Mouse (Mus musculus): ENCODE data around the gene Efnb3. TPM values are rescaled to one million over a fixed set of nuclear protein-coding genes. Genes with fewer than 3 reads are reported as not detected.

Efnb3 gene
- total and polyA plus RNA-seq, 3 experiments: 0.23 to 0.72 TPM; not detected in 1

DNA sequence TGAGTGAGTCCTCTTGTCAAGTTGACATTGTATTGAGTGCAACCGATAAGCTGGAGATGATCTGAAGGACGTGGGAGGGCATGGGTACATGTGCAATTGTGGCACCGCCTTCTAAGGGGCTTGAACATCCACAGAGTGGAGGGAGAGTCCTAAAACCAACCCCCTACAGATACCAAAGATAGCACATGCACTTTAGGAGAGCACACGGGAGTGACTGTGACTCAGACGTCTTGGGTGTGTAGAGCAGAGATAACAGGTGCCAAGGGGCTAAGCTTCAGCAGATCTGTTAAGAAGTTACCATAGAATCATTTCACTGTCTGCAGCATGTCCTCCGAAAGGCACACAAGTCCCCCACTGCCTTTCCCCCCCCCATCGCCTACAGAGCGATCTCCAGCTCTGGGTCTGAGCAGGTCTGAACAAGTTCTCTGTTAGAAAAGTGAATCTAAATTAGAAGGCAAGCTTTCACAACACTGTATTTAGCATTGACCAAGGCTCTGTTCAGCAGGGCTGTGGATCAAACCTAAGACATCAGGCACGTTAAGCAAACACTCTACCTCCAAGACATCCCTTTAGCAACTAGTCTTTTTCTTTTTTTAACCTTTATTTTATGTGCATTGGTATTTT is 38.4 kb downstream of the Efnb3 start:
- Histone ChIP-seq H3K9ac (ENCODE audit: control insufficient read depth, low read depth, low read length, poor library complexity, severe bottlenecking) (no peak overlapping the region), H3K36me3 (ENCODE audit: control insufficient read depth in 1 of 2, insufficient read depth in 2 of 2, low read length in 2 of 2) (no peaks in the 10 kb centered on the region), H3K4me1 (ENCODE audit: control insufficient read depth in 1 of 2, insufficient read depth in 2 of 2, low read length in 2 of 2) (peaks cover 0 to 5% of the 10 kb centered on the region in 2 experiments; a peak in 1 of 4 replicates), H3K9me3 (replicated peaks; ENCODE audit: insufficient read depth, low read length) (no peaks in the 10 kb centered on the region), H3K79me2 (ENCODE audit: control insufficient read depth, insufficient read depth, low read length, poor library complexity) (no peaks in the 10 kb centered on the region), H3K27me3 (ENCODE audit: control insufficient read depth in 1 of 2, insufficient read depth in 2 of 2, low read length in 2 of 2) (peaks cover 3 to 16% of the 10 kb centered on the region in 2 experiments), H3K27ac (ENCODE audit: control insufficient read depth, low read depth, low read length) (no peak overlapping the region), H3K4me3 (ENCODE audit: control insufficient read depth in 1 of 2, insufficient read depth in 1 of 2, low read depth in 2 of 2, low read length in 2 of 2) (no peak overlapping the region)
- DNase-seq (ENCODE audit: low read depth, low spot score): no peak
- no peak for TF ChIP-seq MYB (IDR thresholded peaks at IDR 0.05; ENCODE audit: low read depth, low read length)
- no peak for TF ChIP-seq MEF2A (IDR thresholded peaks at IDR 0.05; ENCODE audit: extremely low read depth, insufficient replicate concordance, low read depth, low read length, poor library complexity, severe bottlenecking)
- TF ChIP-seq USF1 (IDR thresholded peaks at IDR 0.05; ENCODE audit: low read depth, low read length): no peak
- TF ChIP-seq MAZ (IDR thresholded peaks at IDR 0.05; ENCODE audit: low read depth, low read length): no peak
- TF ChIP-seq EP300 (IDR thresholded peaks at IDR 0.05; ENCODE audit: low read depth in 1 of 2, low read length in 2 of 2): no peak
- no peak for TF ChIP-seq POLR2AphosphoS2 (IDR thresholded peaks at IDR 0.05; ENCODE audit: low read length)
- no peak for TF ChIP-seq NRF1 (IDR thresholded peaks at IDR 0.05; ENCODE audit: insufficient read depth, low read depth, low read length, poor library complexity, severe bottlenecking)
- TF ChIP-seq ZKSCAN1 (IDR thresholded peaks at IDR 0.05; ENCODE audit: low read depth, low read length): no peak
- no peak for TF ChIP-seq BHLHE40 (IDR thresholded peaks at IDR 0.05; ENCODE audit: borderline replicate concordance, low read depth, low read length)
- TF ChIP-seq CTCF (IDR thresholded peaks at IDR 0.05 in 2 of 3, conservative IDR thresholded peaks at IDR 0.05 in 1 of 3; ENCODE audit: control insufficient read depth in 1 of 3, insufficient read depth in 1 of 3, low read depth in 2 of 3, low read length in 3 of 3, poor library complexity in 1 of 3, severe bottlenecking in 1 of 3): no peak
- TF ChIP-seq GABPA (IDR thresholded peaks at IDR 0.05; ENCODE audit: low read depth, low read length): no peak
- TF ChIP-seq USF2 (IDR thresholded peaks at IDR 0.05; ENCODE audit: borderline replicate concordance in 1 of 2, insufficient read depth in 1 of 2, low read depth in 1 of 2, low read length in 2 of 2): no peak
- TF ChIP-seq MYC (IDR thresholded peaks at IDR 0.05; ENCODE audit: low read depth, low read length): no peak

DNA sequence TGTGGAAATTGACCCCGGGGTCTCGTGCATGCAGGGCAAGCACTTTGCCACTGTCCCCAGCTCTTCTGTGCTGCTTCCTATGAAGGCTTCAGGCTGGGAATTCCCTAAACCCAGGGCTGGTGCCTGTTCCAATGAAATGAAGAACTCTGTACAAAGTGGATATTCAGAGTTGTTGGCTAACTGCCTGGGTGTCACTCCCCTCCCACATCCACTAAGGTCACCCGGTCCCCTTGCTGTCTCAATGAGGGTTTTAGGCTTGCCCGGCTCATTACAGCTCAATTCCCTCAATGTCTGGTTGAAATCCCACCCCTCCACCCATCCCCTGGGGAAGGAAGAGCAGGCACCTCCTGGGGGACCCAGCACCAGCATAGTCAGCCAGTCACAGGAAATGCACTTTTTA is 40.0 kb downstream of the Efnb3 start:
- H3K4me1 ChIP-seq (ENCODE audit: control insufficient read depth in 1 of 2, insufficient read depth in 2 of 2, low read length in 2 of 2): peaks cover 0 to 9% of the 10 kb centered on the region in 2 experiments; a peak in 1 of 4 replicates
- H3K27ac ChIP-seq (ENCODE audit: control insufficient read depth, low read depth, low read length): no peak overlapping the region
- DNase-seq (ENCODE audit: low read depth, low spot score): no peak
- no peak overlapping the region for H3K4me3 ChIP-seq (ENCODE audit: control insufficient read depth in 1 of 2, insufficient read depth in 1 of 2, low read depth in 2 of 2, low read length in 2 of 2)
- H3K27me3 ChIP-seq (ENCODE audit: control insufficient read depth in 1 of 2, insufficient read depth in 2 of 2, low read length in 2 of 2): peaks cover 3 to 9% of the 10 kb centered on the region in 2 experiments
- no peaks in the 10 kb centered on the region for H3K79me2 ChIP-seq (ENCODE audit: control insufficient read depth, insufficient read depth, low read length, poor library complexity)
- H3K36me3 ChIP-seq (ENCODE audit: control insufficient read depth in 1 of 2, insufficient read depth in 2 of 2, low read length in 2 of 2): no peaks in the 10 kb centered on the region
- H3K9ac ChIP-seq (ENCODE audit: control insufficient read depth, low read depth, low read length, poor library complexity, severe bottlenecking): no peak overlapping the region
- no peaks in the 10 kb centered on the region for H3K9me3 ChIP-seq (replicated peaks; ENCODE audit: insufficient read depth, low read length)
- no peak for TF ChIP-seq SMC3 (IDR thresholded peaks at IDR 0.05; ENCODE audit: low read depth, low read length)

Measured in MEL (cell line).